Mouse (Mus musculus): ENCODE data around the gene Eid1.

Eid1 gene

DNA sequence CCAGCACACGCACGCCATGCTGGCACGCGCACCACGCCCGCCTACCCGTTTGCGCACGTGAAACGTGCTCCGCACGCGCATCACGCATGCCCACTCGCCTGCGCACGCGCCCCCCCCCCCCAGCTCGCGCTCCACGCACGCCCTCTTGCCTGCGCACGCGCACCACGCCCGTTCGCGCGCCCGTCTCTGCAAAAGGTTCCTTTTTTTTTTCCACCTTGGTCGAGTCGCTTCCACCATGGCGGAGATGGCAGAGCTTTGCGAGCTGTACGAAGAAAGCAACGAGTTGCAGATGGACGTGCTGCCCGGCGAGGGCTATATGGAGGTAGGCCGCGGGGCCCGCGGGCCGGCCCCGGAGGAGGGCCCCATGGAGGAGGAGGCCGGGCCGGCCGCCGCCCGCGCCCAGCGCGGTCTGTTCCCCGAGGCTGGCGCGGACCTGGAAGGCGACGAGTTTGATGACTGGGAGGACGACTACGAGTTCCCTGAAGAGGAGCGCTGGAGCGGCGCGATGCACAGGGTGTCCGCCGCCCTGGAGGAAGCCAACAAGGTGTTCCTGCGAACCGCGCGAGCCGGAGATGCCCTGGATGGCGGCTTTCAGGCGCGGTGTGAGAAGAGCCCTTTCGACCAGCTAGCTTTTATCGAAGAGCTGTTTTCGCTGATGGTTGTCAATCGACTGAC is at the start of gene Eid1:
Gene Eid1 (plus strand): TSS at position 139 of the 675 bp plus-strand sequence.
- DNase-seq: peak; percentile 79 to 89

DNA sequence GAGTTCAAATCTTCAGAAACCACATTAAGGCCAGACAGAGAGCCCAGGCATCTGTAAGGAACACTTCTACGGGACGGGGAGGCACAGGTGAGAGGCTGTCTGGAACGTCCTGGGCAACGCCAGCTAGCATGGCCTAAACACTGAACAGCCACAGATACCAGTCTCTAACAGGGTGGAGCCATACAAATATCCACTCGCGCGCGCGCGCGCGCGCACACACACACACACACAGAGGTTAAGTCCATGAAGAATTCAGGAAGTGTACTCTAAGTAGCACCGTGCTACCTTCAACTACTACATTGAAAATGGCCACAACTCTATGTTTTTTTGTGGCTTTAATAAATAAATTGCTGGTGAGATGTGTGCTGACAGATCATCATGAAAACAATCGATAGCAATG is 49.7 kb upstream of the Eid1 start:
- DNase-seq: no peak

DNA sequence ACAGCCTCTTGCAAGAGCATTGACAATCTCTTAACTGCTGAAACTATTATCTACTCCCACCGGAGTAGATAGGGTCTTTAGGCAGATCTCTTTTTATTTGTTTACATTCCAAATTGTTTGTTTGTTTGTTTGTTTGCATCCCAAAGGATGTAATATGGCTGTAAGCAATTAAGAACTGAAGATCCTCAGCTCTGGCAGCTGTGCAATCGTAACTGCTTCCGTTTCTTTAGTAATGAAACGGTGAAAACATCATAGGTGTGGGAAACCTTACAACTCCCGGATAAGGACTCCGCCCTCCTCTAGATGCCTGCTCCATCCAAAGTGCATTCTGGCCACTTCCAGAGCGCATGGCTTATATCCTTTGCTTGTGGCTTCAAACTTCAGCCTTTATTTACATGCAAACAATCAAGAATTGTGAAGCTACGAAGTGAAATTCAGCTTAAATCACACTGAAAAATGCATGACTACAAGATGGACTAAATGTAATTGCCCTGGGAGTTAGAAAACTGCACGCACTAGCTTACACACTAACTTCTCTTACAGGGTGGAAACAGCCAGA is 48.7 kb upstream of the Eid1 start:
- peak in 1 of 2 experiments; percentile 16 for DNase-seq

DNA sequence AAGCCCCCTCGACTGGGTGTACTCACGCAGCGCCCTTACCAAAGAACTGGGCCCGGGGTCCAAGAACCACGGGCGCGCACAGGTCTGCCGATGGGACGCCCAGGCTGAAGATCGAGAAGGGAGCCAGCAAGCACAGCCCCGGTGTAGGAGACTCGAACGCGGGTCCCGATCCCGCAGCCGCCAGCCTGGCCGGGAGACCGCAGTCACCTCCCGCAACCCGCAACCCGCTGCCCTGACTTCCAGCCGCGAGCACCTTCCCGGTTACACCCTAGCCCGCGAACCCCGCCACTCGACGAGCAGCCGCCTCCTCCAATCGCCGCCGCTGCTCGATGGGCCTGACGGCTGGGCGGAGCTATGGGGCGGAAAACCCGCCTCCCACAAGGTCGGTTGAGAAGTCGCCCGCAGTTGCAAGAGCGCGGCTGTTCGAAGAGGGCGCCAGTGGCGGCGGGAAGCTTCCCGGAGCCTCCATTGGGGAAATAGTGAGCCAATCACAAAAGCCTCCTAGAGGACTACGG is 48.0 kb upstream of the Eid1 start, which contains the start of gene Cep152:
Gene Cep152 (minus strand): TSS at position 277 of the 515 bp plus-strand sequence.
- peak; percentile 98 to 99 for DNase-seq

DNA sequence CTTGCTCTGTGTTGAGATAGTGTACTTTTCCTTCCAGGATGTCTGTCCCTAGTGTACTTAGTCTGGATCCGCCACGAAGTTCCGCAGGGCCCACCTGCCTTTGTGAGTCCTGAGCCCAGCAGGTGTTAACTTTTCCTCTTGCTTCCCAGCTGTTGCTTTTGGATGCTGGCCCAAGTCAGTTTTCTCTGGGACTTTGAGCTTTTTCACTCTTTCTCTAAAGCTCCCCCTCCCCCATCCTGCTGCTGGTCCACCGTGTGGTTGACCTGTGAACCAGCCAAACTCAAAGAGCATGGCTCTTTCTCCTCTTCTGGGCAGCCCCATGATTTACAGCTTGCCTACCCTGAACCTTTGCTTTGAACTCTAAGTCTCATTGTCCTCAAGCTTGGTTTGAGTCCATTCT is 46.4 kb upstream of the Eid1 start:
- peak; percentile 82 to 84 for DNase-seq

DNA sequence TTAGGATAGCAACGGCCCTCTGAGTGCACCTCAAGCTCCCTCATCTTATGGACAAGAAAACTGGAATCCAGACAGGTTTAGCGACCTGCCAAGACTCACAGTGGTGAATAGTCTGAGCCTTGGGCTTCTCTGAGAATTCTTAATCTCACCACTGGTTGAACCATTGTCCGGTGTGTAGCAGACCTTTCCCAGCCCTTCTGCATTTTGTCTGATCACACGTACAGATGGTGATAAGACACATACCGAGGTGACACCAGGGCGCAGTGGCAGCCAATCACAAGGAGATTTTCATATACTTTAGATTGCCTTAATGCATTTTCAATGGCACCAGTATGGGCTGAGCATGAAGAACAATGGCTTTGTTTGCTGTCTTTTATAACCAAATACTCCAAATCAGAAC is 44.4 kb upstream of the Eid1 start:
- no peak for DNase-seq

DNA sequence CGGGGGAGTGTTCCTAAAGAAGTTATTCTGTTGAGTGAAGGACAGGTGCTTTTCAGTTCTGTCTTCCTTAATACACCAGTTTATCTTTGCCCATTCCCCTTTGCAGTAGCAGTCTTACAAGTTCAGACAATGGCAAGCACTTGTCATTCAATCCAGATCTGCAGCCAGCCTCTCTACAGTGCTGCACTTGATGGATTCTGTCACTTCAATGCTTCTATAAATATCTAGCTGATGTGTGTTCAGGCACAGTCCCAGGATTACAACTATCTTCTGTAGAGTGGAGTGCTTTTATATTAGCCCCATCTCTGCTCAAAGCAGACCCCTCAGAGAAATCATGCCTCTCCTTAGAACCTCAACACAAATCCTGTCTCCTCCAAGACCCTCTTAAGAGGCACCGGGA is 42.9 kb upstream of the Eid1 start:
- DNase-seq: no peak

DNA sequence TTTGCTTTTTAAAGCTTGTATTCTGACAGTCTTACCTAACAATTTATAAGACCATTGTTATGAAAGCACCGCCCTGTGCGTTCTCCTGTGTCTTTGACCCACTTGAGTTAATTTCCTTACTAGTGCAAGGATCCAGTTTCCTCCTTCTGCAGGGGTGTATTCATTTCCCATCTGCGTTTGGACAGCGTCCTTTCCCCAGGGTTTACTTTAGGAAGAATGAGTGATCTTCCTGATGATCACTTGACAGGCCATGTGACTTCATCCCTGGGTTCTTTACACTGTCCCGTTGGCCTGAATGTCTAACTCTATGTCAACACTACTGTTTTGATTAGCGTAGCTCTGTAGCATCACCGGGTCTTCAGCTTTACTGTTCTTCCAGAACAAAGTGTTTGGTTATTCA is 35.6 kb upstream of the Eid1 start:
- DNase-seq: no peak

DNA sequence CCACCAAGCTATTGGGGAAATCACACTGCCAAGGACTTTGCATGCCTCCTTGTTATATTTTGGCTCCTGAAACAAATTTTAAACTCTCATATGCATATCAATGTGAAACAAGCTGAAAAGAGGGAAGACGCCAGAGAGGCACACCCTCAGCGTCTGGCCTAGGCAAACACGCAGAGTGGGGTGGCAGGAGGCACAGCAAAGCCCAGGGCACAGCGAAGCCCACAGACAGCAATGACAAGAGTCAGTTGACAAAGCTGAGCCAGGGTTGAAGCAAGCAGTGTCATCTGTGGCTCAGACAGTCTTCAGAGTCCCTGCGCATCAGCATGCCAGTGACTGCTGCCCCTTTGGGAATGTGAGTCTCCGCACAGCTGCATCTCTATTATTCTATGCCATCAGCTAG is 28.0 kb upstream of the Eid1 start:
- DNase-seq: no peak

DNA sequence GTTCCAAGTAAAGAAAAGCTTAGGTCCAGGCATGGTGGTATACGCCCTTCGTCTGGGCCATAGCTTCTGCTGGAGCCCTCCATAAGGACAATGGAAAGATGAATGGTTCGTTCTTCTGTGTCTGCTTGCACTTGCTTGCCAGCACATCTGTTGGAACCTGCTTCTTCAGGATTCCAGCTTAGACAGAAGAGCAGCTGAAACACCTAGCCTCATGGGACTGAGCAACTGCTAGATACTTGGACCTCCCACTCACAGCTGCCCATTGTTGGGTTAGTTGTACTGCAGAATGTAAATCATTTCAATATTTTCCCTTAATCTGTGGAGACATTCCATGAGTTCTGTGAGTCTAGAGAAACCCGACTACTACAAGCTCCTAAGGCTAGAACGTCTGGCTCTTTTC is 22.9 kb upstream of the Eid1 start:
- no peak for DNase-seq

DNA sequence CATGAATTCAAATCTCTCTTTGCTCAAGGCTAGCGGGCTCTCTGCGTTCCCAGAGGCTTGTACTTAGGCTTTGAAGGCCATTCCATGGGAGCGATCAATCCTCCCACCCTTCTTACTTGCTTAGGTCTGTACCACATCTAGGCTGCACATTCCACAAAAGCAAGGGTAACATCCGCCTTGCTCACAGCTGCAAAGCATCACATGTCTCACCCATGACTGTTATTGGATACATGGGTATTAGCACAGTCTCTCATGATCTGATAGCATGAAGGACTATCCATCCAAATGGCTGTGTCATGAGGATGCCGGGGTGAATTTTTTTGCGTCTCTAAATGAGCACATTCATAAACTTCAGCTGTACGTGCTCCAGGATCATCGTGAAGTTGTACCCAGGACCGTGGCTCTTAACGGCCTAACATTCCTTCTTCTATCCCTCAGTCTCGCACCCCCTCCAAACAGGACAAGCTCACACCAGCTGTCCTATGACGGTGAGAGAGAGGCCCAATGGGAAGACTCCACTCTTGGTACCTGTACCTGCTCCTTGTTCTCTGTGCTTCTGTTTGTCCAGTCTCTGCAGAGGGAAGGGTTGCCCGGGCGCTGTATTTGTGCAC is 22.0 kb upstream of the Eid1 start:
- DNase-seq: peak in 1 of 2 experiments; percentile 5

DNA sequence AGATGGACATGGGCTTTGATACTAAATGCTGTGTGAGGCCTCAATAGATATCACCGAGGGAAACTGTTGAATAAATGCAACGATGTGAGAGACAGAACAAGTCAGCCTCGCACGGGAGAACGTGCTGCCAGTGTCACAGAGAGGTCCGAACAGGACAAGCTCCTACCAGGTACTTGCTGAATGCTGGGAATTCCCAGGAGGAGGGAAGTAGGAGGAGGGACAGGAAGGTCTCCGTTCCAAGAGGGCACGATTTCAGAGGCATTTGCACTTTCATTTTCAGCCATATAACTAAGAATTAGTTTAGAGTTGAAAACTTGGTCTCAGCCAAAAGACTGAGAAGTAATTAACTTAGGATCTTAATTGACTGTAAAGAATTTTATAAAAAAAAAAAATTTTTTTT is 21.3 kb upstream of the Eid1 start:
- peak; percentile 34 to 35 for DNase-seq

DNA sequence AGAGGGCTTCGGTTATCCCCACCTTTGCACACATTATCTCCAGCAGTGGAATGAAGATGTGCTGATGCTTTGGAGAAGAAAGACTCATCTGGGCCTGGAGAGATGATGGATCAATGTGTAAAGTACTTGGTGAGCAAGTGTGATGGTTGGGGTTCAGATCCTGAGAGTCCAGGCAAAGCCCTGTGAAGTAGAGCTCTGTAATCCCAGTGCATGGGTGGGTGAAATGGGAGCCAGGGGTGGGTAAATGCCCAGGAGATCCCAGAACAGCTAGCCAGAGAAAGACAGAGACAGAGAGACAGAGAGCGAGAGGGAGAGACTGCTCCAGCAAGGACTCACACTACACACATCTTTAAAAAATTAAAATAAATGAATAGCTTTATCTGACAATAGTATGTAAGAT is 19.6 kb upstream of the Eid1 start:
- DNase-seq: no peak

DNA sequence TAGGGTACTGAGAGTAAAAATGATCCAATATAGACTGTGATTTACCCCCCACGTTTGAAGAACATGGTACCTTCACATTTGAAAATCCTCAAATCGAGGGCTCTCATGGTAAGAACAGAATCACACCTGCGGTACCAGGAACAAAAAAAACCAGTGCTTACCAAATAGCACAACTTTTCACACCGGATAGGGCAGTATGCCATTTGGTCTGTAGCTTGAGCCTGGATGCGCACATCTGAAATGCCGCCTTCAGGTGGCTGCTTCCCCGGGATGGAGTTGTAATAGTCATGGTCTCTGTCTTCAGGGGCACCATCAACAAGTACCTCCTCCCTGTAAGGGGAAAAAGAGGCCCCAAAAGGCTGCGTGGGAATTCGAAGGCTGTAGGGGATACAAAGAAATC is 17.5 kb upstream of the Eid1 start:
- no peak for DNase-seq

DNA sequence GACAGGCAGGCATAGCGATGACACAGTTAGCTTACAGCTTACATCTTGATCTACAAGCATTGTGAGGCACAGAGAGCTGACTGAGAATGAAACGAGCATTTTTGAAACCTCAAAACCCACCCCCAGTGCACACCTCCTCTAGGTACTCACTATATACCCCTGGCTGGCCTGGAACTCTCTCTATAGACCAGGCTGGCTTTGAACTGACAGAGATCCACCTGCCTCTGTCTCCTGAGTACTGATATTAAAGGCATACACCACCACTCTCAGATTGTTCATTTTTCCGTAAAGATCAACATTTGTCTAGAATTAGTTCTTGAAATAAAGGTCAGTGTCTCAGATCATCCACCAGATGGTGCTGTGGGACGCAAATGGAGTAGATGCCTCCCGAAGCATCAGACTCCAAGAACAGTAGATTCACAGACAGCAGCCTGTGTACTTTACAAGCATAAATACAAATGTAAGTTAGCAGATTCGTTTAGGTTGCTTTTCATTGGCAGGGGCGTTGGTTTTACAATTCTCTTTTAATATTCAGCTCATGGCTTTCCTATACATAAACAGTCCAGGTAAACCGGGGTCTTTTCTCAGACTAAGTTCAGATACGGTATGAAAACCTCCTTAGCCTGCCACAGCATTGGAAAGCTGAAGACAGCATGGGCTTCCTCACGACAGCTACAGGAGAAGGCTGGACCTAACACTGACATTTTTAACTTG is 12.9 kb upstream of the Eid1 start:
- peak; percentile 66 to 76 for DNase-seq

DNA sequence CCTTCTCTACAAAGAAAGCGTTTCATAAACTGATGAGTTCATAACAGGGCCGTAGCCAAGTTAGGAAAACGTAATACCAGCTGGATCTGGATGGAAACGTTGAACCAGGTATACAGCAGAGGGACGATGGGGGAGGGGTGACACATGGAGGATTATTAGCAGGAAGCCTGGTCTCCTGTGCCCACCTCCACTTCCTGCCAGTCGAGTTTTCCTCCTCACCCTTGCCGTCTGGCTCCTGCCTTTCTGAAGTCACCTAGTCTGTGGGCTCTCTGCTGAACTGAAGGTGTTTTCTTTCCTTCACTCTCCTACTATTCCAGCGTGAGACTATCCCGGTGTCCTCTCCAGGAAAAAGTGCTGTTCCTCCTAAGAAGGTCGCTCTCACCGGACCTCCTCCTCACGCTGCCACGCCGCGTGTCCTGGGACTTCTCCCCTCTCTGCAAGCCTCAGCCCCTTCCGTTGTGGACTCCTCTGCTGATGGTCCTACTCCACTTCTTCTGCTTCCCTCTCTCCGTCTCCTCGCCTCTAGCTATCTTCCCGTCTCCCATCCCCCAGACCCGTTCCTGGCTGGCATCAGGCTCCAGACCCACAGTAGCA is 12.3 kb upstream of the Eid1 start:
- peak; percentile 9 to 51 for DNase-seq

DNA sequence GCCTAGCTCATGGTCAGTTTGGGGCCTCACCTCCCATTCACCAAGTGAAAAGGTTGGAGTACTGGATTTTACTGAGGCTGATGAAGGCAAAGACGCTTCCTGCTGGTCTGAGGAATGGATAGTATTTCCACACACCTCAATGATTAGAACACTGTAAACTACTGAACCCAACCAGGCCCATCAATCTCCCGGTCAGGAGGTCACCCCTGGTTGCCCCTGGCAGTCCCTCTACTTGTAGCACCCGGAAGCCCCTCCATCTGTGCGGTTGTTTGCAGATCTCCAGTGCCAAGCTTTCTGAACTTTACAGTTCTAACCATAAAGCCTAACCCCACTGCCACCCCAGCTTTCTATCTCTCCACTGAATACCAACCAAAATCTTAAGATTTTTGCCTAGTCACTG is 11.7 kb upstream of the Eid1 start:
- no peak for DNase-seq

DNA sequence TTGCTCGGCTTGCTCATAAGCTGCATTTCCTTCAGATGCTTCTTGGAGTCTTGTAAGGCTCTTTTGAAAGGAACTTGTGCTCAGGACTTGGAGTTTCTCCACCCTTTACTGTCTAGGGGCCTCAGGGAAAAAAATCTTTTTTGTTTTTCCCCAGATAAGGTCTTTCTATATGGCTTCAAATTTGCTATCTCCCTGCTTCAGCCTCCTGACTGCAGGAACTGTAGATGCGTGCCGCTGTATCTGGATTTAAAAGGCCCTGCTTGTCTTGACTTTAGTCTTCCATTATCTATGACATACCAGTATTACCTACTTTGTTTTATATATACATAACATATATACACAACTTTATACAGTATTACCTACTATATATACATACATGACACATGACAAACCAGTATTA is 10.4 kb upstream of the Eid1 start:
- DNase-seq: no peak

DNA sequence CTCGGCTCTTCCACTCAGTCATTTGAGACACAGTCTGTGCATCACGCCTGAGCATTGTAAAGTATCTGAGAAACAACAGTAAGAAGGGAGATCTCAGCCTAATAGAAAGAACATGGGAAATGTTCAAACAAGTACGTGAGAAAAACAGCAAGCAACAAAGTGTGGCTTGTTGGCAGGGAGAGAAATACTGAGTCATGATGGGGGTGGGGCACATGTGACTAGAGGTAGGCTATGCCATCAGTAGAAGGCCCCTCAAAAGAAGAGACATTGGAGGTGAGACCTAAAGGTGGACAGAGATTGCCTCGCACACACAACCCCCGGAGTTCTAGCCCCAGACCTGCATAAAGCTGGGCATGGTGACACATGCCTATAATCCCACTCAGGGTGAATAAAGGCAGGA is 7.7 kb upstream of the Eid1 start:
- DNase-seq: no peak

DNA sequence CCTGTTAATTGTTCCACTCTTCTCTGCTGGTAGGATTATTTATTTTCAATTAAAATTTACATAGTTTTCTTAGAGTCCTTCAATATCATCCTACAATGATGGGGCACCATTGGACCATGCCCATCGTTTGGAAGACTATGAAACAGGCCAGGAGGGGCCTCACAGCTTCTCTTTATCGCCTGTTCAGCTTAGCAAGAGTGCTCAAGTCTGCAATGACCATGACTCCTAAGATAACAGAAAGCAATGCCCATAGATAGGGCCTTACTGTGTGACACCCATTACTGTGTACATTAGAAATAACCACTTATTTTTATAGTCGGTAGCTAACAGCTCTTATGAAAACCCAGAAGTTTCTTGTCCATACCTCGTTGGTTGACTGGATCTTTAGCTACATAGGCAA is 7.0 kb upstream of the Eid1 start:
- DNase-seq: no peak

DNA sequence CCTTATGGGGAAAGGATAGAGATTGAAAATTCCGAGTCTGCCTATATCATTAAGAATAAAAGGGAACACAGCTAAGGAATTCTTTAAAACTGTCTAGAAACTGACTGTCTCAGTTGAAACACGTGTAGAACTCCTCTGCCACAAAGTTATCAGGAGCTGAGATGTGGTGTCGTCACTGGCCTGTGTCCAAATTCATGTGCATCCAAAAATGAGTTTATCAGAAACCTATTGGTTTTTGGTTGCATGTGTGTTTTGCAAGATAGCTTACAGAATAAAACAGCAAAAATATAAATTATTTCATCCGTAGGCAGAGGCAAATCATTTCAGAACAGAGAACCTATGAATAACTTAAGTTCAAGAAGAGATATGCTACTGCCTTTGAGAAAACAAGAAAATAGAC is 6.2 kb upstream of the Eid1 start:
- no peak for DNase-seq

DNA sequence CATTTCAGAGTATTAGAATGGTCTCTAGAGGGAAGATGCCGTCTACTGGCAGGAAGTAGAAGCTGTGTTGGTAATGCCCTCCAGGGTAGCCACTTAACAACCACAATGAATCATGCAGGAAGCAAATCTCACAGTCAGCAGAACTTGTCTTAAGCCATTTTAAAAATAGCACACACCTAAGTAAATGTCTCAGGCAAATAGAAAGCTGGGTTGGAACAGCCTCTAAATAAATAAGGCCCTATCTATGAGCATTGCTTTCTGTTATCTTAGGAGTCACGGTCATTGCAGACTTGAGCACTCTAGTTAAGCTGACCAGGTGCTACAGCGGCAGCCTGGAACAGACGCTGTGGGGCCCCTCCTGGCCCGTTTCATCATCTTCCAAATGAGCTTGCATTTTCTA is 5.7 kb upstream of the Eid1 start:
- no peak for DNase-seq

DNA sequence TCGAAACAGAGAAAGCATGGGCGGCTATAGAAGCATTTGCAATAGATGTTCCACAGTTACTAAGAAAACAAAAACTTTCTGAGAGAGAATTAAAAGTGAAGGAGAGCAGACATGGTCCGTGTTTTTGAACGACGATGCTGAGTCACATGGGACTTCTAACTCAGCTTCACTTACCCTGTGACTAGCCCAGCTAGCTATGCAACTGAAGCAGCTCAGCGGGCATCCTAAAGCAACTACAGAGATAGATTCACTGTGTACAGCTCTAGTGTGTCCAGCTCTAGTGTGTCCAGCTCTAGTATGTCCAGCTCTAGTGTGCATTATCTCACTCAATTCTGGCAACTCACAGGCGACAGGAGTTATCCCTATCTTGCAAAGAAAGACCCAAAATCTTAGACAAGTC is 5.2 kb upstream of the Eid1 start:
- no peak for DNase-seq
